Mouse (Mus musculus): Measurements from ENCODE around the gene Zfp324.

The Zfp324 gene

GRCm38 (mm10) chr7:13015217-13015616 lies 49.6 kb downstream of the Zfp324 start:
- TF ChIP-seq GATA4 (IDR thresholded peaks at IDR 0.05; ENCODE audit: insufficient replicate concordance, low read length): no peak

GRCm38 (mm10) chr7:13022773-13023535 lies 57.3 kb downstream of the Zfp324 start:
- no peak for TF ChIP-seq GATA4 (IDR thresholded peaks at IDR 0.05; ENCODE audit: insufficient replicate concordance, low read length)

All from liver, adult (tissue).